Mouse (Mus musculus): ENCODE data around the gene Cd200. TPM values are rescaled to one million over a fixed set of nuclear protein-coding genes. Genes with fewer than 3 reads are reported as not detected.

Gene Cd200
- total RNA-seq, 4 experiments from 2014 or later = 40.5 to 94.2 (median 53.1) TPM

DNA sequence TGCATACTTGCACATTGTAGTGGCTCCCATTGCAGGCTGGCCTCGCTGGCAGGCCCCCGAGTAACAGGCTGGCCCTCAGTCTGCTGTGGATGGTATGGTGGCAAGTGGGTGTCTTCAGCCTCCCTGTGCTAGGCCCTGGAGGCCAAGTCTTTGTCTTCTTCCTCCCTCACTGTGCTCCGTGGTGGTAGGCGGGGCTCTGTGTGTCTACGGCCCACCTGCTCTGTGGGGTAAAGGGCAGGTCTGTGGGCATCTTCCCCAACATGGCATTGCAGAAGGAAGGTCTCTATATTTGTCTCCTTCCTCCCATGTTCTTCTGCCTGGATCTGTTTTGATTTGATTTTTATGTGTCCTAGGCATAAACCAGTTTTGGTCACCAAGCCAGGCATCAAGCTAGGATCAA, 74.0 kb downstream of the Cd200 start:
- DNase-seq (ENCODE audit: low spot score) = no peak

DNA sequence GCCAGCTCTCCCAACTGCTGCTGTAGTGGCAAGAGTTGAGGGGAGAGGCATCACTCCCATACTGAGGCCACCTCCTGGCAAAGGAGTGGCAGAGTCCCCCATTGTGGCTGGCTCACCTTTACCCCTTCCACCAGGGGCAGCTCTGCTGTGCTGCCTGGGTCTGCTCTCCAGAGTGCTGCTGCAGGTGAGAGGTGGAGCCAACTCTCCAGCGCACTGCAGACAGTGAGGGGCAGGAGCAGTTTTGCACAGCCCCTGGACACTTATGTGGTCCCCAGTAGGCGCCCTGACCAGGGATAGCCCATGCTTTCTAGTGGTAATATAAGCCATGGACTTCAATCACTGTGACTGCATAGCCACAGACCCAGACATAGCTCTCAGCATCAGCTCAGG, 74.5 kb downstream of the Cd200 start:
- no peak for DNase-seq (ENCODE audit: low spot score)

DNA sequence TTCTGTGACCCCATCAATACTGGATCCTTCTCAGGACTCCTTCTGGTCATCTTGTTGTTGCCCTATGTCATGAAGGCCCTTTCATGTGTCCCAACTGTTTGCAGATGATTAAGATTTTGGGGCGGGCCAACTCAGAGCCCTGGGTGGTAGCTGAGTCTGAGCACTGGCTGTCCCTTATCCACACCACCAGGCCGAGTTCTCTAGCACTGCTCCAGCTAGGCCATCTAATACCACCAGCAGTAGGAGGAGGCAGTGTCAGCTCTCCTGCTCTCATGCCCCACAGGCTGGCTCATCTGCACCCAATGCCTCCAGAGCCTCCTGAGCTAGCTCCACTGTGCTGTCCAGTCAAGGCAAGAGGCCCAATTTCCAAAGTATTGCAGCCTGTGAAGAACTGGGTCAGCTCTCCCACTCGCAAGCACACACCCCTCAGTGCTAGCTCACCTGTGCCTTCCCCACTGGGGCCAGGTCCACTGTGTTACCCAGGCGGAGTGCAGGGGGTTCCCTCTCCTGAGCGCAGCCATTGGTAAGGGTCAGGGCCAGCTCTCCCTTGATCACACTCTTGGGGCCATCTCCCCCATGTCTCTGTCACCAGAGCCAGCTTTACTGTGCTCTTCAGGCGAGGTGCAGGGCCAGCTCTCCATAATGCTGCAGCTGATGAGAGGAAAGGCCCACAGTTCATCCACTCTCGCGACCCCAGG, 75.0 kb downstream of the Cd200 start:
- DNase-seq (ENCODE audit: low spot score) = no peak

DNA sequence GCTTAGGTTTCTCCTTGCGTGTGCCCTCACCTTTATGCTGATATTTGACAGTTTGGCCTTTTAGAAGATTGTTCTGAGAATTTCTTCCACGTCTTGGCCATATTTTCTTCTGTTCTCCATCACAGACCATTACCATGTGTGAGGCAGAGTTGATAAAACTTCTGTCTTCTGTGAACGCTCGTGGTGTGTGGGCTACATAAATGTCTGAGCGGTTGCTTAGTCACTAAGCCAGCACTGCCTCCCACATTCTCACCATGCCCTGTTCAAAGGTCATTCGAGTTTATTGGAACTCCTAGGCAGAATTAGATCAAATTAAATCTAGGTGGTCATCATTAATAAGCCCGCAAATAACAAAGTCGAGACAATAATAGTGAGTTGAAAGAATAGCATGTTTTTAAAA, 76.3 kb downstream of the Cd200 start:
- no peak for DNase-seq (ENCODE audit: low spot score)

Other genes starting within 250 kb of the Cd200 start
- under 1 TPM; 0.37 to 0.43 (median 0.39) TPM for gene Btla, start 184.7 kb downstream of the Cd200 start, total RNA-seq (2022)
- gene Gm609, start 83.9 kb upstream of the Cd200 start, total RNA-seq (2022) = not detected
- gene Gm17783, start 123.0 kb upstream of the Cd200 start, total RNA-seq (2022) = not detected
- not detected for gene Slc9c1, start 126.3 kb upstream of the Cd200 start, total RNA-seq (2022)
- under 1 TPM in 1 of 4 experiments, not detected in 3; 0.14 TPM for gene Gcsam, start 201.3 kb upstream of the Cd200 start, total RNA-seq (2022)
- not detected for gene BC016579, start 245.0 kb upstream of the Cd200 start, total RNA-seq (2022)